Mouse (Mus musculus): Measurements from ENCODE around the gene Clmp.
"Not testable (repeated sequence)": the region's sequence is repeated elsewhere in the genome, so short reads cannot be mapped to it uniquely, and the experiment has no call there.

Gene Clmp

DNA sequence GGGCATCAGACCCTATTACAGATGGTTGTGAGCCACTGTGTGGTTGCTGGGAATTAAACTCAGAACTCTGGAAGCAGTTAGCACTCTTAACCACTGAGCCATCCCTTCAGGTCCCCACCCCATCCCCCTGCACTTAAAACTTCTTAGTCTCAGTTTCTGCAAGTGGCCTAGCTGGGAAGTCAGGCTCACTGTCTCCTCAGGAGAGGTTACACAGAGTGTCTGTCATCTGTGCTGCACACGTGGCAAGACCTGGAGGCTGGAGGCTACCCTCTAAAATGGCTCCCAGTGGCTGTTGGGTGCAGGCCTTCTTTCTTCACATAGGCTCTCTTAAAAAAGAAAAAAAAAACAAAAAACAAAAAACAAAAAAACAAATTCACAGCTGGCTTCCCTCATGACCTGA is 90.3 kb downstream of the Clmp start:
- in situ Hi-C loops (cut with MboI), result no loop called here

DNA sequence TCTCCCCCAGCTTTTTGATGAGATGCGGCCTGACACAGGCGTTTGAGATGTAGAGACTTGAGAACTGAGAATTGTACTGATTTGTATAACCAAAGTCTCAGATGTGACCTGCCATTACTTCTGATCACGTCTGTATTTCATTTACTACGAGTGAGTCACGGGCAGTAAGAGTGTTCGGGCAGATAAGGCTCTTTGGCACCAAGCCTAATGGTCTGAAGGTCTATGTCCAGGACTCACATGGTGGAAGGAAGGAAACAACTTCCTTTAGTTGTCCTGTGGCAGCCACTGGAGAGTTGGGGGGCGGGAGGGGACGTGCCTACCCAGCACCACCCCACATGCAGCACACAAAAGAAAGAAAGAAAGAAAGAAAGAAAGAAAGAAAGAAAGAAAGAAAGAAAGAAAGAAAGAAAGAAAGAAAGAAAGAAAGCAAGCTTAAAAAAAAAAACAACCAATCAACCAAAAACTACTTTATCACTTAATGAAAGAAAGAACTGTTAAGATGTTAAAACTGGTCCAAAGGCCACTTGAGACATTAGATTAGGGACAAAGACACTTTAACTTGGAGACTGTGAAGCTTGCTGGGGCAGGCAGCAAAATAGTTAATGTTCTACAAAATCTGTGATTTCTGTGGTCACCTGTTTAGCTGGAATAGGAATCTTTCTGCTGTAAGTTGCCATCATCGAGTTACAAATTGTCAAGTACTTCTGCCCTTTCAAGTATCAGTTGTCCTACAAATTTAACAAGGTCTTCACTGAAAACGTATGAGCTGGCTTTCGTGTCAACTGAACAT is 90.9 kb downstream of the Clmp start:
- in situ Hi-C loops (cut with MboI), result no loop called here

DNA sequence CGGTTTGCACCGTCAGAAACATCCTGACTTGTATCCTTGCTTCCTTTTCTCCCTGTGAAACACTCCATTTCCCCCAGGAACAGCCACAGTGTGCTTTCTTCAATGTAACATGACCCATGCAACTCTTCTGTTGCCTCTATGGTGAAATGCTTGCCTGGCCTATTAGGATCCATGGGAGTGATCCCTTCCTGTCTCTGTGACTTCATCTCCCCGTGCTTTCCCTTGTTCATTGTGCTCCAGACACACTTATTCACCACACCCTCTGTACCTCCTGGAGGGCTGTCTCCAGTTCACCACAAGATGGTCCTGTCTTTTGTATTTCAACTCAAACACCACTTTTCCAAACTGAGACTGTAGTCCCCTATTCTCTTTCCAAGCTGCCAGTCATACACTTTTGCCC is 94.3 kb downstream of the Clmp start:
- in situ Hi-C loops (cut with MboI), result no loop called here

DNA sequence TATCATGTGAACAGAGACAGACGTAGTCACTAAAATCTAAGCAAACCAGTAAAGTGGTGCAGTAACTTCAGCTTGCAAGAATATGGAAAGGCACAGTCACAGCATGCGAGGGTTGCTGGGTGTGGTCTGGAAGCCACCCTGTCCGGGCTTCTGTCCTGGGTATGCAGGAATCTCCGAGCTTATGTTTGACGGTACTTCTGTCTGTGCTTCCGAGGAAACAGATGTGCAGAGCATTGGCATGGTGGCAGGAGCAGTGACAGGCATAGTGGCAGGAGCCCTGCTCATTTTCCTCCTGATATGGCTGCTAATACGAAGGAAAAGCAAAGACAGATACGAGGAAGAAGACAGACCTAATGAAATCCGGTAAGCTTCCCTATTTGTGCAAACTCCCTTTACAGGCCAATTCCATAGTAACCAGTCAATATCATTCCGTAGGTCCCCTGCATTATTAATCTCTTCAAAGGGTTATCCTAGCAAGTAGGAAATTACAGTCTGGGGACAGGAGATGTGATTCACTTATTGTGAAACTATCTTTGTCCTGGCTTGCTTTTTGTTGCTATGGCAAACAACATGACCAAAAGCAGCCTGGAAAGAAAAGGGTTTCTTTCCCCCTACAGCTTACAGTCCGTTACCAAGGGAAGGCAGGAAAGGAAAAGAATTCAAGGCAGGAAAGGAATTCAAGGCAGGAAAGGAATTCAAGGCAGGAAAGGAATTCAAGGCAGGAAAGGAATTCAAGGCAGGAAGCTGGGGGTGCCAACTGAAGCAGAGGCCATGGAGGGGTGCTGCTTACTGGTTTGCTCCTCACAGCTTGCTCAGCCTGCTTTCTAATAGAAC is 95.3 kb downstream of the Clmp start:
- in situ Hi-C loops (cut with MboI), result no loop called here

DNA sequence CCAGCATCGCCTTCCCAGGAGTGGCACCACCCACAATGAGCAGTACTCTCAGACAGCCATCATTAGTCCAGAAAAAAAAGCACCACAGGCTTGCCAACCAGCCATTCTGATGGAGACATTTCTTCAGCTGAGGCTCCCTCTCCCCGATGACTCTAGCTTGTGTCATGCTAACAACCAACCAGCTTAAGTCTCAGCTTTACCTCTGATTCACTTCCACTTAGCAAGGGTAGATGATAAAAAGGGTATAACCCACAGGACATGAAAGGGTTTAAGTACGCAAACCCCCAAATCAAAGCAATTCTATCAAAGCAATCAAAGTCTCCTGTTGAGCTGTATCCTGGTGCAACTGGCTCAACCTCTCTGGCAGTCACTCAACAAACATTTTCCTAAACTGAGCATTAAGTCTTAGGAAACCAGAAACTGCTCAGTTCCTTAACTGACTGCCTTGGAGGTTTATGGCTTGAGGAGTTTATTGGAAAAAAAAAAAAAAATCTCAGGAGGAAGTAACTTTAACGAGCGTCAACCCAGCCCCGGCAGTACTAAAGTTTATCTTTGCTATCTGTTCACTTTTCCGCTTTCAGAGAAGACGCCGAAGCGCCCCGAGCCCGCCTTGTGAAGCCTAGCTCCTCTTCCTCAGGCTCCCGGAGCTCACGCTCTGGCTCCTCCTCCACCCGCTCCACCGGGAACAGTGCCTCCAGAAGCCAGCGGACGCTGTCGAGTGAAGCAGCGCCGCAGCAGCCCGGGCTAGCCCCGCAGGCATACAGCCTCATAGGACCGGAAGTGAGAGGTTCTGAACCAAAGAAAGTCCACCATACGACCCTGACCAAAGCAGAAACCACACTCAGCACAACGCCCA is 96.2 kb downstream of the Clmp start:
- in situ Hi-C loops (cut with MboI), result no loop called here

DNA sequence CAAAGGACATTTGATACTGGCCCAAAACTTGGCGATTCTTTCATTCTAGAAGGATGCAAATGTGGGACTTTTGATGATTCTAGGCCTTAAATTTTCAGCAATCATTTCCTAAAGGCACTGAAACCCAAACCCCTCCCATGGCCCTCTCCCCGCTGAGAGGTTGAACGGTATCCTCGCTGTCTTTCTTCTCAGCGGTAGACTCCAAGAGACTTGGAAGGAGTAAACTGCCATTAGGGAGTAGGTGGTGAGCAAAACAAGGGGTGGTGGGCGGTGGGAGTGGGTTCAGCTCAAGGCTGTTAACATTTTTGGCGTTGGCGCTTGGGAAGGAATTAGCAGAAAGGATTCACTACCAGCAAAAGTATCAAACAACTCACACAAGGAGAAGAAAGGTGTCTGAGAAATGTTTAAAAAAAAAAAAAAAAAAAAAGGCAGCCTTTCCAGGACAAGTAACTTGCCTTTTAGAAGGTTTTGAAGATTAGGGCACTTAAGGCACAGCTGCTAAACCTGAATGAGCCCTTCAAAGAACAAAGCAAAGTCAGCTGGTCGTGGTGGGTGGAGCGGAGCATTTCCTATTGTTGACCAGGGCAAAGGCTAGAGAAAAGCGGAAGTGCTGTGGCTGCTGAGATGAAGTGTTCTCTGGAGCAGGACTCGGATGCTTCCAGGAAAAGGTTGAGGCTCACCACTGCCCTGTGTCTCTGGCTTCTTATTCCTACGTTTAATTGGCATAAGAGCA is 98.0 kb downstream of the Clmp start:
- in situ Hi-C loops (cut with MboI), result no loop called here

DNA sequence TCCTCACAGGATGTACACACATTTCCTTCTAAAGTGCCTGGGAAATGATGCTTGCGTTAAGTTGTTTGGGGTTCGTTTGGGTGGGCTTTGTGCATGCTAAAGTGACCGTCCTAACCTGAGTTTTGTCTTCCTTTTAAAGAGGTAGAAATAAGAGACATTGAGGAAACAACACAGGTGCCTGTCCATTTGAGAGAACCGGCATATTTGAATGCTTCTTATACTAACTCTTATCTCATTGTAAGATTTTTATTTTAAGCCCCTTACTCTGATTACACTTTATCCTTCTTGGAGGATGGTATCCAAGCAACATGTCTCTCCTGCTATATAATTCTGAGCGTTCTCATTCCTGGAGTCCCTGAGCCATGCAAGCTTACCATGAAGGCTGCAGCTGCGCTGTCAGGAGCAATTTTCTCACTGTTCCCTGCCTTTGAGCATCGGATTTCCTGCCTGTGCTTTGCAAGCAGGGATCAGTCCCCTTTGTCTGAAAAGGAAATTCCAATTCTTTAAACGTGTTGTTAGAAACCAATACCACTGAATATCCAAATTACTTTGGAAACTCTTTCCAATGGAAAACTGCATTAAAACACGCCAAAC is 98.7 kb downstream of the Clmp start:
- in situ Hi-C loops (cut with MboI), result no loop called here

DNA sequence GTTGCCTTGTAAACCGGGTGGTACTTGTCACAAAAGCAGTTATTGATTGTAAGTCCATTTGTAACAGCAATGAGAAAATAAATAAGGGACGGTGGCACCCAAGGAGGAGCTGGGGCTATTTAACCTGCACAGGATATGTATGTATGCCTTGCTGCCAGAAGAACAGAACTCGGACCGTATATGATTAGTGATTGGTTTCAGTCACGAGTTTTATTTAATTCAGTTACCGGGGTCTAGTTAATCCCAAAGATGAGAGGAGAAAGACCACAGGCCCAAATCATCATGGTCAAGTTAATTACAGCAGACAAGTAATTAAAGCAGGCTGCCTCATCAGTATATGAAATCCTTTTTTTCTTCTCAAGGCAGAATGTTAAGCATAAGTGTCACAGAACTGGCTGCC is 99.7 kb downstream of the Clmp start:
- in situ Hi-C loops (cut with MboI), result no loop called here

DNA sequence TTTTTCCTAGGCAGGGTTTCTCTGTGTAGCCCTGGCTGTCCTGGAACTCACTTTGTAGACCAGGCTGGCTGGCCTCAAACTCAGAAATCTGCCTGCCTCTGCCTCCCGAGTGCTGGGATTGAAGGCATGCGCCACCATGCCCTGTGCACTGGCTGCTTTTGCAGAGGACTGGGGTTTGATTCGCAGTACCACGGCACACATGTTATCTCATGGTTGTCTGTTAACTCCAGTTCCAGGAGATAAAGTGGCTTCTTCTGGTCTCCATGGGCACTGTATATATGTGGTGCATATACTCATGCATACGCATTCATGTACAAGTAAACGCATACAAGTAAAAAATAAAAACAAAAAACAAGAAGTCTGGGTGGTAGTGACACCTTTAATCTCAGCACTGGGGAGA is 101.1 kb downstream of the Clmp start:
- in situ Hi-C loops (cut with MboI), result not testable (repeated sequence)

DNA sequence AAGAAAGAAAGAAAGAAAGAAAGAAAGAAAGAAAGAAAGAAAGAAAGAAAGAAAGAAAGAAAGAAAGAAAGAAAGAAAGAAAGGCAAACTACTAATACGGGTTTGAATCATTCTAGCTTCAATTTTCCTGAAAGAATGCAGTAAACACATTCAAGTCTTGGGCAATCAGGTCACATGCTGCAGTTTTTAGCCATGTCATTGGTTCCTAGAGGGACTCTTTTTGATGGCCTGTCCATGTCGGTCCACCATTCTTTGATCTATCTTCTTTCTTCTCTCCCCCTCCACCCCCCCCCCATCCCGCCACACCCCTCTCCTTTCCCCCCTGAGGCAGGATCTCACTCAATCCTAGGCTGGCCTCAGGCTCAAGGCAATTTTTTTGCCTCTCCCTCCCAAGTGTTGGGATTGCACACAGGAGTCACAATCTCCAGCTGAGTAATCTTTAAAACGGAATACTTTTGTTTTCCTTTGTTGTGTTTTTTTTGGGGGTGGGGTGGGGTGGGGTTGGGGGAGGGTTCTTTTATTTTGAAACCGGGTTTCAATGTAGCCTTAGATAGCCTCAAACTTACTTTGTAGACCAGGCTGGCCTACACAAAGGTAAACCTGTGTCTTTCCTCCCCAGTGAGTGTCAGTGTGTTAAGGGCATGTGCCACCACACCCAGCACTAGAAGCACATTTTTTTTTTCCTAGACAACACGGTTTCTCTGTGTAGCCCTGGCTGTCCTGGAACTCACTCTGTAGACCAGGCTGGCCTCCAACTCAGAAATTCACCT is 106.3 kb downstream of the Clmp start:
- in situ Hi-C loops (cut with MboI), result no loop called here

DNA sequence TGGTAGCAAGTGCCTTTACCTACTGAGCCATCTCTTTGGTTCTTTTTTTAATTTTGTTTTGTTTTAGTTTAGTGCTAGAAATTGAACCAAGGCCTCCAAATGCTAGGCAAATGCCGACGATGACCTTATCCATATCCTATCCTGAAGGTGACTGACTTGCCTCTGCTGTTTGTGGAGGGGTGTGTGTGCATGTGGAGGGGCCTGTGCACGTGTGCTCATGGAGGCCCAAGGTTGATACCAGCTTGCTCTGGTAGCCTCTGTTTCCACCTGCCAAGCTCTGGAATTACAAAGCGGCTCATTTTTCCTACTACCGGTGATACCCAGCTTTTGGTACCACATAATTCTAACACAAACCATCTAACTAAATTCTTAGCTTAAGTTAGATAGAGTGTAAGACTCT is 107.8 kb downstream of the Clmp start:
- in situ Hi-C loops (cut with MboI), result no loop called here

DNA sequence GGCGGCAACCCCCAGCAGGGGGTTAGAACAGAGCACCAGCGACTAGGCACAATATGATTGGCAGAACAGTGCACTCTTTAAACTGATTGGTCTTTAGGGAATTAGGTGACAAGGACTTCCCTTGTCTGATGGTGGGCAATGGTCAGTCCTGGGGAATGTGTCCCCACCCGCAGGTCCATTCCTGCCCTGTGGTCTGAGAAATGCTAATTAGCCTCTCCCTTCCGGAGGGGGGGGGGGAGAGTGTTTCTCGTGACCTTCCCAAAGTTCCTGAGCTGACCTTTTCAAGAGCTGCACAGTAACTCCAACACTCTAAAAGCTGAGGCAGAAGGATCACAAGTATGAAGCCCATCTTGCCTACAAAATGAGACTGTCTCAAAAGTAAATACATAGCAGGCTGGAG is 108.5 kb downstream of the Clmp start:
- in situ Hi-C loops (cut with MboI), result no loop called here

DNA sequence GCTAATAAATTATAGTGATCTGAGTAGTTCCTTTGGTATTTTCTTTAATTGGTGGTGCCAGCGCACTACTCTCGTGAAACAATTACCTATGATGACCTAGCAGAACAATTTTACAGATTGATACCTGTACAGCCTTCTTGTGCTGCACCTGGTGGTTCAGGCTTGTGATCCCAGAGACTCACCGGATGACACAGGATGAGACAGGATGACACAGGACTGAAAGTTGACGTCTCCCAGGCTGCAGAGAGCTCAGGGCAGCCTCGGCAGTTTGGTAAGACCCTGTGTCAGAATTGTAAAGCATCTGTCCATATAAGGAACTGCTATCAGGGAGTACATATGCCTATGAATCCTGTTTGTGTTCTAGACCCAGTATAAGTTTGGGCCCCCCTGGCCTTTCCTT is 109.2 kb downstream of the Clmp start:
- in situ Hi-C loops (cut with MboI), result no loop called here

DNA sequence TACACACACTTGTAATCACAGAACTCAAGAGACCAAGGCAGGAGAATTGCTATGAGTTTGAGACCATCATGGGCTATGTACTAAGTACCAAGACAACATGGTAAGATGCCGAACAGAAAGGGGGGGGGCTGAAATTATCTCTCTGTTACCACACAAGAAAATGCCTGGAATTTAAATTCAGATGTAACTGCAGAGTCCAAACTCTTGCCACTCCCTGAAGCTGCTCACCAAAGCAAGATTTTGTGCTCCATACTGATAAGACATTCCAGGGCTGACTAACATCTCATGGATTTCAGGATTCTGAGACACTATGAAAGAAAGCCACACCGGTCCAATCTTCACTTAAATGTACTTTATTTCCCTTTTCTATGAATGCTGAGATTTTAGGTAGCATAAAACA is 109.8 kb downstream of the Clmp start:
- in situ Hi-C loops (cut with MboI), result no loop called here

DNA sequence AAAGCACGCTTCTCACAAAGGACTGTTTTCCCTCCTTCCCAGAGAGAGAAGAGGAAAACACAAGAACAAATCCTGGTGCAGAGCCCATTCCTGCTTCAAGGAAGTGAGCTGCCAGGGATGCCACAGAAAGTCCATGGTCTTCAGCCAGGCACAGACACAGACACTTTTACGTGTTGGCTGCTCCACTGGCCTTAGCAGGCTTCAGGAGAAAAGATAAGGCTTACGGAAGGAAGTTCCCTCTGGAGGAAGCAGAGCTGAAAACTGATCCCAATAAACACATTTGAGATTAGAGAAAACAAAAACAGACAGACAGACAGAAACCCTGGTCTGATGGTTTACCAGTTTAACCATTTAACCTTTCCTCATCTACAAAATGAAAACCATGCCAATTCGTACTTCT is 110.3 kb downstream of the Clmp start:
- in situ Hi-C loops (cut with MboI), result no loop called here

DNA sequence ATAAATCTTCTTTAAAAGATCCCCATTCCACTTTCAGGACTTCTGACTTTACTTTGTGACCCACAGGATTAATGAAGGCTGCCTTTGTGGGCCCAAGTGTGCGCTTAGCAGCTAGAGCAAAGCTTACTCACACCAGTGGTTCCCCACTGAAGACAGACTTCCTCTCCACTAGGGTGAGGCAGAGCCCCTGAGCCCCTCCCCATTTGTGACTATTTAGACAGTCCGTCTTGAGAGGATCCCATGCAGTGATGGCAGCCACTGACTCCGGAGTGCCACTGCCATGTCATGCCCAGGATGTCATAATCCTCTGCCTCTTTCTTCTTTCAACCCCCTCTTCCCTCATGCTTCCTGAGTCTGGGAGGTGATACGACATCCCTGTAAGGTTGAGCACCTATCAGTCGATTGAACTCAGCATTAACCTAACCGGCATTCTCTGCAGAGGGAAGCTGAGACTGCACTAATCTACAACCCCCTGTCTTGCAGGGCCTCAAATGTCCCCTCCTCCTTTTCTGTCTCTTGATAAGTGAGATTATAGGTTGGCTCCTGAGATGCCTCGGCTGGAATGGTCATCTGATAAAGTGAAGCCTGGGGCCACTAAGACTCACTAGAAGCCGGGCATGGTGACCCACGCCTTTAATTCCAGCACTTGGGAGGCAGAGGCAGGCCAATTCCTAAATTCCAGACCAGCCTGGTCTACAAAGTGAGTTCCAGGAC is 112.6 kb downstream of the Clmp start:
- in situ Hi-C loops (cut with MboI), result no loop called here

DNA sequence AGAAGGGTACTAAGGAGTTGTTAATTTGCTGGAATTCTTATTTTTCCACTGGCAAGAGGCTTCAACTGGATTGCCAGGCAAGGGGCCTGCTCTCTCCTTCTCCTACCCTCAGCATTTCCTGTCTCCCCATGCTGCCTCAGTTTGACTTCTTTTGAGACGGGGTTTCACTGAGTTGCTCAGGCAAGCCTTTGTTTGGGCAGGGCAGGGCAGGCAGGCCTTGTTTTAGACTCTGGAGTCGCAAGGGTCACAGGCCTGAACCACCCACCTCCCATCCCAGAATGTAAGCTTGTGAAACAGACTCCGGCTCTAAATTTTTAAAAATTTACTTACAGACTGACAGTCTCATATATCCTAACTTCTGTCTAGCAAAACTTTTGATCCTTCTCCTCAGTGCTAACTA is 113.3 kb downstream of the Clmp start:
- in situ Hi-C loops (cut with MboI), result no loop called here

DNA sequence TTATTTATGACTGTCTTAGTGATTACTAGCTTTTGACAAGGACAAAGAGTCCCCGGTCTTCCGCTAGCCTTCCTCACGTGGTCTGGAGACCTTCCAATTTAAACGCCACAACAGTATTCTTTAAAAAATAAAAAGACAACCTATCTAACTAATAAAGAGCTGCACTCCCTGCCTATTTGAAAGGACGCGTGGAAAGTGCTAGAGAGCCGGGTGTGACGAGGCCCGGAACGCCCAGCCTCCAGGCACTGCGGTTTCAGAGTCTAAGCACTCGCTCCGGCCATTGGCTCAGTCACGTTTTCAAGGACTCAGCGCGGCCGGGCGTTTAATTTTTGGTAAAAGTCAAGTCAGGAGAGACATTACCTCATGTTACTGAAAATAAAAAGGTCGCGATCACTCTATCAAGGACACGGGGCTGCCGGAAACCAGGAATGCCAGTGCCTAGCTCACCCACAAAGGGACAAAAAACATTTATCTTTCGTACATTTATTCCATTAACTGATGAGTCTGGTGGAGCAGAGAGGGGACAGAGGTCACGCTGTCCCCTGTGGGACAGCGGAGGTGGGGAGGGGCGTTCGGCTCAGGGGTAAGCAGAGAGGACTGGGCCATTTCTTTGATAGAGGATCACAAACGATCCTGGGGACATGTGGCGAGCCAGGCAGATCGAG is 114.2 kb downstream of the Clmp start:
- in situ Hi-C loops (cut with MboI), result loop anchor here (5.0 to 25.0 kb wide), 2 partner anchors 43 to 387 kb away; no protein-coding TSS in a partner anchor
